Mouse (Mus musculus): ENCODE data around the gene Wipf3. TPM values are rescaled to one million over a fixed set of nuclear protein-coding genes. Genes with fewer than 3 reads are reported as not detected.

Wipf3 gene
- polyA plus RNA-seq, 1 experiment, result not detected

DNA sequence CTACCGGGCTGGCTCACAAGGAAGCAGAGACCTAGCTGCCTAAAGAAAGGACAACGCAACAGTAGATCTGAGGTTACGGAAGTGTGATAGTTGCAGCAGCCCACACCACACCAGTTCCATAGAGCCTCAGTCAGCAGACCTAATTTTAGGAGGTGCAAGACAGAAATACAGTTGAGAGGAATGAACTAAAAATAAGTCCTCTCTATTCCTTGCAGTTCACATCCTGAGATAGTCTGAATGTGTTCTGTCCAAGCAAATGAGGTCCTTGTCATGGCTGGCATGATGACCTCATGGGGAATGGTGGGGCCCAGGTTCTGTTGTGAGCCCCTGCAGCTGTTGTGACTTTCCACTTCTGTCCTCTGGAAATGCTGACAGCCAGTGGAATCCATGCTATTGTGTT is 38.0 kb downstream of the Wipf3 start:
- Histone ChIP-seq H3K27ac (ENCODE audit: insufficient read depth, low read length) (no peak overlapping the region), H3K4me3 (ENCODE audit: insufficient read depth, low read length) (no peak overlapping the region), H3K4me1 (ENCODE audit: control insufficient read depth, insufficient read depth, low read length) (no peaks in the 10 kb centered on the region)
- TF ChIP-seq POLR2A (IDR thresholded peaks at IDR 0.05; ENCODE audit: low read depth, low read length) (no peak), CTCF (IDR thresholded peaks at IDR 0.05; ENCODE audit: borderline replicate concordance, insufficient read depth, low read length) (no peak)

- TF ChIP-seq CTCF (IDR thresholded peaks at IDR 0.05; ENCODE audit: borderline replicate concordance, insufficient read depth, low read length), result no peak
- no peak for TF ChIP-seq POLR2A (IDR thresholded peaks at IDR 0.05; ENCODE audit: low read depth, low read length)
- no peak overlapping the region for H3K27ac ChIP-seq (ENCODE audit: insufficient read depth, low read length)
- no peaks in the 10 kb centered on the region; the same call in 1 of the 2 replicates for H3K4me1 ChIP-seq (ENCODE audit: control insufficient read depth, insufficient read depth, low read length)
- H3K4me3 ChIP-seq (ENCODE audit: insufficient read depth, low read length), result no peak overlapping the region
Observed at GRCm38 (mm10) chr6:54471866-54472265, 42.5 kb downstream of the Wipf3 start.

DNA sequence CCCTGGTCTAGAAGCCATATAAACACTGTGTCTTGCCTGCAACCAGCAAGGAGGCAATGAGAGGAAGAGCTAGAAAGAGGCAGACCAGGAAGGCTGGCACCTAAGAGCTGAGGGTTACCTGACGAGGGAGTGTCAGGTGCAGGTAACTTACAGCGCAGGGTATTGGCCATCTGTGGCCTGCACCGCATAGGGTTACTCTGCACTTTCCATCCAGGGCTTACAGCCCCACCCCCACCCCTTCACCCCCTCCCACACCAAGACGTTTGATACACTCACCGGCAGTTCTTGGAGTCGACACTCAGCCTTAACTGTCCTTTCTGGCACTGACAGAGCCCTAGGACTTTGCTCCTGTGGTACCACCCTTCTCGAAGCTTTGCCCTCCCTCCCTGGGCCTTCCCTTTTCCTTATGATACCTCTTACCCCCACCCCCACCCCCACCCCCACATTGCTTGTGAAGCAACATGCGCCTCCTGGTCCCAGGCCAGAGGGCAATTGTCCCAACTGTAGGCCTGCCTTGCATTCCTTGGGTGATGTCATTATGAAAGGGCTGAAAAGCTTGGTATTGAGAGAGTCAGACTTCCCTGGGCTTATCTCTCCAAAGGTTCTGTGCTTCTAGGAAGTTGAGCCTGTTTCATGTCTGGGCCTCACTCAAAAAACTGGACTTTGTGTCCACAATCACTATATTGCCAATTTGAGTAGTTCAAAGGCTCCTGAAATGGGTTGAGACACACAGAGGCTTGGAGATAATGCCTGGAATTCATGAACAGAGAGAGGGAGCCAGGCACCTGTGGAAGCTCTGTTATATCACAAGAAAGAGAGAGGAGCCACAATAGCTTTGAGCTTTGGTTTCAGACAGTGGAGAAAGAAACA is 43.7 kb downstream of the Wipf3 start:
- no peaks in the 10 kb centered on the region; the same call in 1 of the 2 replicates for H3K4me1 ChIP-seq (ENCODE audit: control insufficient read depth, insufficient read depth, low read length)
- H3K4me3 ChIP-seq (ENCODE audit: insufficient read depth, low read length), result no peak overlapping the region
- H3K27ac ChIP-seq (ENCODE audit: insufficient read depth, low read length), result no peak overlapping the region
- no peak for TF ChIP-seq POLR2A (IDR thresholded peaks at IDR 0.05; ENCODE audit: low read depth, low read length)
- TF ChIP-seq CTCF (IDR thresholded peaks at IDR 0.05; ENCODE audit: borderline replicate concordance, insufficient read depth, low read length), result no peak

GRCm38 (mm10) chr6:54475926-54476667 is 46.7 kb downstream of the Wipf3 start:
- TF ChIP-seq POLR2A (IDR thresholded peaks at IDR 0.05; ENCODE audit: low read depth, low read length) (no peak), CTCF (IDR thresholded peaks at IDR 0.05; ENCODE audit: borderline replicate concordance, insufficient read depth, low read length) (no peak)
- no peak overlapping the region for H3K4me3 ChIP-seq (ENCODE audit: insufficient read depth, low read length)
- H3K27ac ChIP-seq (ENCODE audit: insufficient read depth, low read length), result no peak overlapping the region
- no peaks in the 10 kb centered on the region; the same call in 1 of the 2 replicates for H3K4me1 ChIP-seq (ENCODE audit: control insufficient read depth, insufficient read depth, low read length)

DNA sequence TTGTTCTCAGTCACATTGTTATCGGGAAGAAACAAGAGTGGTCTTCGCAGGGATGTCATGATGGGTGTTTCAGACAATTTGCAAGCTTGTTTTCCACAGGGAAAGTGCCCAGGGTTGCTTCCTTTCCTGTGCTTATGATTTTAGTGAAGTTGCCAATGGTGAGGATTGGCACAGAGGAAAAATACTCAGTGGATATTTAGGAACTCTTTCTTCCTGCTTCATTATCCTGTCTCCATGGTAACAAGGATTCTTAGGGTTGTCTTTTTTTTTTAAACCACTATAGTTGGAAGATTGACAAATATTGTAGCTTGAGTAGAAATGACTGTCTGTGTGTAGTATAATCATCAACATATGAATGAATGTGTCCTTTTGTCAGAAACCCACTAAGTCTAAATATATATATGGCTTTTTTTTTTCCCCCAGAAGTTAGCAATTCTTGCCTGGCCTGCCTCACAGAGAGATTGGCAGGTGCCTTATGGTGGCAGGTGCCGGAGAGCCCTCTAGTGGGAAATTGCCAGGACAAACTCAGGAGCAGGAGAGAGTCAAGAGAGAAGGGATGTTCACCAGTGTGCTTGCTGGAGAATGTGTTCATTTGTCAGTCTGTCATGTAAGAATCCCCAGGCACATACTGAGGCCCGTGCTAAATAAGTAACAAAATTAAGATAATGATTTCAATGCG is 49.4 kb downstream of the Wipf3 start:
- Histone ChIP-seq H3K4me1 (ENCODE audit: control insufficient read depth, insufficient read depth, low read length) (no peaks in the 10 kb centered on the region; the same call in 1 of the 2 replicates), H3K4me3 (ENCODE audit: insufficient read depth, low read length) (no peak overlapping the region), H3K27ac (ENCODE audit: insufficient read depth, low read length) (no peak overlapping the region)
- TF ChIP-seq CTCF (IDR thresholded peaks at IDR 0.05; ENCODE audit: borderline replicate concordance, insufficient read depth, low read length), result no peak
- no peak for TF ChIP-seq POLR2A (IDR thresholded peaks at IDR 0.05; ENCODE audit: low read depth, low read length)

GRCm38 (mm10) chr6:54481390-54482112 is 52.1 kb downstream of the Wipf3 start:
- TF ChIP-seq POLR2A (IDR thresholded peaks at IDR 0.05; ENCODE audit: low read depth, low read length), result no peak
- no peak for TF ChIP-seq CTCF (IDR thresholded peaks at IDR 0.05; ENCODE audit: borderline replicate concordance, insufficient read depth, low read length)

GRCm38 (mm10) chr6:54485000-54485399 is 55.6 kb downstream of the Wipf3 start:
- no peaks in the 10 kb centered on the region for H3K4me1 ChIP-seq (ENCODE audit: control insufficient read depth, insufficient read depth, low read length)
- H3K27ac ChIP-seq (ENCODE audit: insufficient read depth, low read length), result no peak overlapping the region
- no peak overlapping the region for H3K4me3 ChIP-seq (ENCODE audit: insufficient read depth, low read length)
- TF ChIP-seq POLR2A (IDR thresholded peaks at IDR 0.05; ENCODE audit: low read depth, low read length), result no peak
- no peak for TF ChIP-seq CTCF (IDR thresholded peaks at IDR 0.05; ENCODE audit: borderline replicate concordance, insufficient read depth, low read length)

More at GRCm38 (mm10) chr6:54481390-54482112, 52.1 kb downstream of the Wipf3 start:
- H3K4me1 ChIP-seq (ENCODE audit: control insufficient read depth, insufficient read depth, low read length), result no peaks in the 10 kb centered on the region
- no peak overlapping the region for H3K27ac ChIP-seq (ENCODE audit: insufficient read depth, low read length)
- H3K4me3 ChIP-seq (ENCODE audit: insufficient read depth, low read length), result no peak overlapping the region

DNA sequence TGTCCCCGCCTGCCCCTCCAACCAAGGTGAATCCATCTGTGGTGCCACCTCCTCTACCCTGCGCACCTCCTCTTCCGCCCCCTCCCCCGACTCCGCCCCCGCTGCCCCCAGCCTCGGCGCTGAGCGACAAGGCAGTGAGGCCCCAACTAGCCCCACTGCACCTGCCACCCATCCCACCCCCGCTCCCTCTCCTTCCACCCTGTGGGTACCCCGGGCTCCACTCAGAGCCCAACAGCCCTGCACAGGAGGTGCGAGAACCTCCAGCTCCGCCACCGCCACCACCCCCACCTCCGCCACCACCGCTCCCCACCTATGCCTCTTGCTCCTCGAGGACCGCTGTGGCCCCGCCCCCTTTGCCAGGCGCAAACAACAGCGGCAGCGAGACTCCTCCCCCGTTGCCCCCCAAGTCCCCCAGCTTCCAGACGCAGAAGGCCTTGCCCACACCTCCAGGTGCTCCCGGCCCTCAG is 56.1 kb downstream of the Wipf3 start:
- no peak for TF ChIP-seq POLR2A (IDR thresholded peaks at IDR 0.05; ENCODE audit: low read depth, low read length)
- TF ChIP-seq CTCF (IDR thresholded peaks at IDR 0.05; ENCODE audit: borderline replicate concordance, insufficient read depth, low read length), result no peak
- Histone ChIP-seq H3K4me3 (ENCODE audit: insufficient read depth, low read length) (no peak overlapping the region), H3K4me1 (ENCODE audit: control insufficient read depth, insufficient read depth, low read length) (no peaks in the 10 kb centered on the region), H3K27ac (ENCODE audit: insufficient read depth, low read length) (no peak overlapping the region)

Measured in embryonic fibroblast, embryonic 13.5 days (primary cell).